Mouse (Mus musculus) lung, postnatal 4 days (tissue): ENCODE results near the gene B230104I21Rik.
A peak's percentile ranks its signal among the peaks of the same experiment; 100 is the strongest.

Experiments
- DNase-seq, 2 experiments: peaks; one replicate each; pipeline ENCODE4 v3.0.0; 2021

B230104I21Rik gene

DNA sequence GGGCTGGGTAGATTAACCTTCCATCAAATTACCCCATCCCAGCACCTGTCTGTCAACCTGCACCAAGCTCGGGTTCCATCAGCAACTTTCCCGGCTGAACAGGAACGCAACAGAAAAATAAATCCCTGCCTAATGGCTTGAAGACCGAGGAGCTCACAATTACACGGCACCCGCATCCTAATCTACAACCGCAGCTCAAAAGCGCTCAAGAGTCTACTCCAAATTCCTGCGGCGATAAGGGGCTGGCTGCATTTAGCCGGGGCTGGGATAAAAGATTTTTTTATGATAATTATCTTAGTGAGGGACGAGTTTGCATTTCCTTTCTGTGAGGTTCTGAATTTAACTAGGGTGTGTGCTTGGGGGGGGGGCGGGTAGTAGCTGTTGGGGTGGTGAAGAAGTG, 16.3 kb downstream of the B230104I21Rik start:
- peak in 1 of 2 experiments; percentile 47 for DNase-seq

DNA sequence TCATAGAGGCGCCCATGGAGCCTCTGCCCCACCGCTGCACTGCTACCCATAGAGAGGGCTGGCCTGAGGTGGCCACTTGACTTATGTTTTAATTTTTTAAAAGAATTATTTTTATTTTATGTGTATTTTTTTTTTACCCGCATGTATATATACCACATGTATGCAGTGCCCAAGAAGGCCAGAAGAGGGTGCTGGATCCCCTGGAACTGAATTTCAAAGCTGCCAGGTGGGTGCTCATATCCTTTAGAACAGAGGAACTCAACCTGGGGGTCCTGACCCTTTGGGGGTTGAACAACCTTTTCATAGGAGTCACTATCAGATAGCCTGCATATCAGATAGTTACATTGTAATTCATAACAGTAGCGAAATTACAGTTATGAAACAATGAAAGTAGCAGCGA, 19.5 kb downstream of the B230104I21Rik start:
- DNase-seq, result no peak

DNA sequence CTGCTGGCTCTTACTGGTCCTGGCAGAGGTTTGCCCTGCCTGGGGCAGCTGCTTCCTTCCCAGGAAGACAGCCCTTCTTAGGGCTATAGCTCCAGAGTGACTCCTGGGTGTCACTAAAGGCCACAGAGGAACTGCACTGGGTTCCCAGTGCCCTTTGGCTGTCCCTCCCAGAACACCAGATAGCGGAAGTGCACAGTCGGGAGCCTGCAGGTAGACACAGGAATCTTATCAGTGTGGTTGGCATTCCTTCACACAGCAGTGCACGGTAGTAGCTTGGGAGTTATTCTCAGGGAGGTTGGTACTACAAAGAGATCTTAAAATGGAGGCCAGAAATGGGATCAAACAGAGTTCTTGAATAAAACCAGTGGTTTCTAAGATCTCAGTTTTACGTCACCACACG, 22.4 kb downstream of the B230104I21Rik start:
- no peak for DNase-seq

DNA sequence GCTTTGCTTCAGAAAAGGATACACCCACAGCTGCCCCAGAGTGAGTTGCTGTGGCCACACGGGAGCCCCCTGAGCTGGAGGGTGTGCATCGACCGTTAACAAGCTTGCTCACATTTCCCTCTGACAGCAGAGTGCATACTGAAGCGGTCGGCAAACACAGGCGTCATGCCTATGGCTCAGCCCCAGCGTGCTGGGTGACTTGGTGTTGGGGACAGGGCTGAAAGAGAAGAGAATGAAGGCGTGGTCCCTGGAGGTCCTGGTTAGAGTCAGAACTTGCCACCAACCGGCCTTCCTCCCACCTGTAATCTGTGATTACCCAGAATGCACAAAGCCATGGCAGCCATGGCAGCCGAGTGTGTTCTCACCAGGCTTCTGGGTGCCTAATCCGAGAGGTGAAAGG, 22.9 kb downstream of the B230104I21Rik start:
- DNase-seq, result peak in 1 of 2 experiments; percentile 61

GRCm38 (mm10) chr4:154359762-154360300, 23.9 kb downstream of the B230104I21Rik start:
- DNase-seq, result peak; percentile 34 to 51

- DNase-seq, result no peak
Observed at GRCm38 (mm10) chr4:154360441-154360840, 24.5 kb downstream of the B230104I21Rik start.

DNA sequence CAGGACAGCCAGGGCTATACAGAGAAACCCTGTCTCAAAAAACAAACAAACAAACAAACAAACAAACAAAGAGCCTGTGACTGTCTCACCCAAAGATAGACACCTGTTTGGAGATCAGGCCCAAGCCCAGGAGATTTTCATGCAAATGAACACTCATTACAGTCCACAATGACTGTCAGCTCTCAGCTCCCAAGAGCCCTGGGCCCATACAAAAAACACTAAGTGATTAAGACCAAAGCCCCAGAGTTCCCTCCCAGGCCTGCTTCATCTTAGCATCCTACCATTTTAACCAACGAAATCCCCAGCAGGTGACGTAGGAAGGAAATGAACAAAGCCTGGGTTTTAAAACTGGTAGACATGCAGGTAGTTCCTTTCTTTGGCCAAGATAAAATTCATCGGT, 24.9 kb downstream of the B230104I21Rik start:
- no peak for DNase-seq

- no peak for DNase-seq
Observed at GRCm38 (mm10) chr4:154364752-154365151, 28.8 kb downstream of the B230104I21Rik start.

GRCm38 (mm10) chr4:154366836-154367235, 30.9 kb downstream of the B230104I21Rik start:
- DNase-seq, result no peak

- no peak for DNase-seq
Observed at GRCm38 (mm10) chr4:154369089-154369488, 33.2 kb downstream of the B230104I21Rik start.

DNA sequence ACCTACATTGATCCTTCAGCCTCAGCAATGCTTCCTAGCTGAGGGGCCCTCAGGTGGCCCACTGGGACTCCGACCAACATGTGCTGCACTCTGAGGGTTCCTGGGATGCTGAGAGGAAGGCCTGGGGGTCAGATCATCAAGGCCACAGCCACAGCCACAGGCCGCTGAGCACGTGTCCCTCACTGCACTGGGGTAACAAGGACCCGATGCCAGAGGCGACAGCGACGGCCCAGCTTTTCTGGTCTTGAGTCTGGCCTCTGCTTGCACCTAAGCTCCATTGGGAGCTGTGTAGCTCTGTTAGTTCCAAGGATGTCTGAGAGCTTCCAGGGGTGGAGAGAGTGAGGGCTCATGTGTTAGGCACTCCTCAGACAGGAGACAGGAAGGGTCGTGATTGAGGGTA, 34.9 kb downstream of the B230104I21Rik start:
- no peak for DNase-seq

- DNase-seq, result no peak
Observed at GRCm38 (mm10) chr4:154371542-154372247, 35.8 kb downstream of the B230104I21Rik start.

- DNase-seq, result no peak
Observed at GRCm38 (mm10) chr4:154375939-154376625, 40.2 kb downstream of the B230104I21Rik start.

GRCm38 (mm10) chr4:154378876-154379275, 42.9 kb downstream of the B230104I21Rik start:
- no peak for DNase-seq

DNA sequence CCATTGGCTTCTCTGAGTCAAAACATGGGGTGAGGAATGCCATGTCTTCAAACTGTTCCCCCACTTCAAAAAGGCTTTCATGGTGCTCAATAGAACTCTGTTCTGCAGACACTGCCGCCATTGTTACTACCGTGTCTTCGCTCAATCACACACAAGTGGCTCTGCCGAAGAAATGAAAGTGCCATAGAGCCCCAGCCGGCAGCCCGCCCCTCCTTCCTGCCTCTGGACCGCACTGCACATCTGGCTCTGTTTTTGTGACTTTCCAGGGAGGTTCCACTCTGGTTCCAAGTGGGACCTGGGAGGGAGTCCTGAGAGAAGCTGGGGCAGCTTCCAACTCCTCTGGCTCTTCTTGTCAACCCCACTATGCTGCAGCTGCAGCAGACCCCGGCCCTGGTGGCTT, 49.3 kb downstream of the B230104I21Rik start:
- no peak for DNase-seq

- no peak for DNase-seq
Observed at GRCm38 (mm10) chr4:154385918-154386317, 50.0 kb downstream of the B230104I21Rik start.

GRCm38 (mm10) chr4:154386810-154387209, 50.9 kb downstream of the B230104I21Rik start:
- no peak for DNase-seq

DNA sequence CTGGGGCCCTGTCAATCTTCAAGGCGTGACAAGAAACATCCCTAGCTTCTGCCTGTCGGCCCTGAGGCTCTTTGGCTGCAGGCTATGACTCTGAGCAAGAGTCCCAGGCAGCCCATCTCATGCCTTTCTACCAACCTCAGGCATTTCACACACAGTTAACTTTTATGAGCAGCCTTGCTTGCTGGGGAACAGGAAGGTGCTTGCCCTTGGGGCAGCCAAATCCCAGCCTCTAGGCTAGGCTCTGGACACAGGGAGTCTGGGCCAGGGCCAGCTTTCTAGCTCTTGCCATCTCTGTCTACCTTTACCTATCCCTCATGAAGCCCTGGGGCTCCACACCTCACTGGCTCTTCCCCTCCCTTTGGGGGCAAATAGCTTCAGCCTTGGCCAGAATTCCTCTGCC, 53.7 kb downstream of the B230104I21Rik start:
- no peak for DNase-seq

DNA sequence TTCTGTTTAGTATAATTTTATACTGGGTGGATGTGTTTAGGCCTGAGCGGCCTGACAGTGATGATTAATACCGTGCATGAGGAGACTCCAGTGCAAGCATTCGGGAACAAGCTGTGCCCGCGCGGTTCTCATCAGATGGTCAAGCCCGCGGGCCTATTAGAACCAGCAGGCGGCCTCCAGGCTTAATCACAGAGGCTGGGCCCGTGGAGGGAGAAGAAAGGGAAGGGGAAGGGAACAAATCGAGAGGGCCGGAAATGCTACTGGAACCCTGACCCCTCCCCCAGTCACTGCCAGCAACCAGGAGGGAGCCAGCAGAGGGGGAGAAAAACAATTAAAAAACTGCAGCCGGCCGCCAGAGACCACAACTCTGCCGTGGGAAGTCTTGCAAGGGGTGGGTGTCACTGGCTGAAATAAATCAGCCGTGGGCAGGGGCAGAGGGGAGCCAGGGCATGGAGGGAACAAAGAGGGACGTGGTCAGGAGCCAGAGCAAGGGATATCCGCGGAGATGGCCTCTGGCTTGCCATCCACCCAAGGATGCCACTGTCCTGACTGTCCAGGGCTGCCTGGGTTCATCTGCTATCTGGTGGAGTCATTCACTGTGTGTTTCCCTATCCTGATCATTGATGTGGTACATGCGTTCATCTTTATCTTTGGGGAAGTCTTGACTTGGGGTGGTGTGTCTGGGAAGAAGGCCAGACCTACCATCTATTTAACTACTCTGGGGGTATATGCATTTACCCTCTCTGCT, 54.6 kb downstream of the B230104I21Rik start:
- peak; percentile 22 to 56 for DNase-seq

- peak in 1 of 2 experiments; percentile 17 for DNase-seq
Observed at GRCm38 (mm10) chr4:154392641-154393040, 56.7 kb downstream of the B230104I21Rik start.

GRCm38 (mm10) chr4:154393196-154394122, 57.5 kb downstream of the B230104I21Rik start:
- DNase-seq, result peak; percentile 47 to 51

GRCm38 (mm10) chr4:154394123-154394722, 58.3 kb downstream of the B230104I21Rik start:
- DNase-seq, result no peak
